Mouse (Mus musculus): Measurements from ENCODE around the gene Lrig1. TPM values are rescaled to one million over a fixed set of nuclear protein-coding genes. Genes with fewer than 3 reads are reported as not detected.

Lrig1 gene
- polyA plus RNA-seq, 1 experiment from 2014 or later, result 13.4 TPM

GRCm38 (mm10) chr6:94665677-94666076, 34.3 kb downstream of the Lrig1 start:
- Histone ChIP-seq H3K27ac (replicated peaks) (no peak overlapping the region), H3K36me3 (peaks cover 28% of the 10 kb centered on the region), H3K9me3 (replicated peaks) (no peaks in the 10 kb centered on the region), H3K27me3 (ENCODE audit: low read depth, poor library complexity, severe bottlenecking) (no peaks in the 10 kb centered on the region), H3K4me1 (peaks cover 54% of the 10 kb centered on the region), H3K4me3 (no peak overlapping the region)
- no peak for DNase-seq (ENCODE audit: low spot score)
- 85% methylated on average over 1 of the region's 1 CpGs for WGBS

GRCm38 (mm10) chr6:94665248-94665647, 34.7 kb downstream of the Lrig1 start:
- Histone ChIP-seq H3K27me3 (ENCODE audit: low read depth, poor library complexity, severe bottlenecking) (no peaks in the 10 kb centered on the region), H3K36me3 (peaks cover 32% of the 10 kb centered on the region), H3K4me3 (no peak overlapping the region), H3K9me3 (replicated peaks) (no peaks in the 10 kb centered on the region), H3K4me1 (peaks cover 53% of the 10 kb centered on the region), H3K27ac (replicated peaks) (no peak overlapping the region)
- WGBS, result 92% methylated on average over 7 of the region's 7 CpGs
- DNase-seq (ENCODE audit: low spot score), result no peak

GRCm38 (mm10) chr6:94664000-94664399, 36.0 kb downstream of the Lrig1 start:
- no peaks in the 10 kb centered on the region for H3K9me3 ChIP-seq (replicated peaks)
- no peak overlapping the region for H3K27ac ChIP-seq (replicated peaks)
- H3K4me1 ChIP-seq, result peaks cover 41% of the 10 kb centered on the region
- WGBS, result 84% methylated on average over 6 of the region's 6 CpGs
- H3K36me3 ChIP-seq, result peaks cover 45% of the 10 kb centered on the region
- DNase-seq (ENCODE audit: low spot score), result no peak
- no peak overlapping the region for H3K4me3 ChIP-seq
- H3K27me3 ChIP-seq (ENCODE audit: low read depth, poor library complexity, severe bottlenecking), result no peaks in the 10 kb centered on the region

GRCm38 (mm10) chr6:94661923-94662322, 38.0 kb downstream of the Lrig1 start:
- WGBS, result 87% methylated on average over 9 of the region's 9 CpGs
- H3K4me3 ChIP-seq, result no peak overlapping the region
- DNase-seq (ENCODE audit: low spot score), result no peak
- H3K9me3 ChIP-seq (replicated peaks), result no peaks in the 10 kb centered on the region
- no peak overlapping the region for H3K27ac ChIP-seq (replicated peaks)
- no peaks in the 10 kb centered on the region for H3K27me3 ChIP-seq (ENCODE audit: low read depth, poor library complexity, severe bottlenecking)
- H3K4me1 ChIP-seq, result peaks cover 29% of the 10 kb centered on the region
- H3K36me3 ChIP-seq, result peaks cover 56% of the 10 kb centered on the region

GRCm38 (mm10) chr6:94661321-94661720, 38.6 kb downstream of the Lrig1 start:
- no peak overlapping the region for H3K4me3 ChIP-seq
- DNase-seq (ENCODE audit: low spot score), result no peak
- H3K9me3 ChIP-seq (replicated peaks), result no peaks in the 10 kb centered on the region
- no peaks in the 10 kb centered on the region for H3K27me3 ChIP-seq (ENCODE audit: low read depth, poor library complexity, severe bottlenecking)
- WGBS, result 95% methylated on average over 8 of the region's 8 CpGs
- H3K27ac ChIP-seq (replicated peaks), result no peak overlapping the region
- H3K36me3 ChIP-seq, result peaks cover 56% of the 10 kb centered on the region
- H3K4me1 ChIP-seq, result peaks cover 26% of the 10 kb centered on the region

- Histone ChIP-seq H3K9me3 (replicated peaks) (no peaks in the 10 kb centered on the region), H3K4me3 (no peak overlapping the region), H3K4me1 (peaks cover 19% of the 10 kb centered on the region), H3K27me3 (ENCODE audit: low read depth, poor library complexity, severe bottlenecking) (no peaks in the 10 kb centered on the region), H3K36me3 (peaks cover 63% of the 10 kb centered on the region), H3K27ac (replicated peaks) (no peak overlapping the region)
- 84% methylated on average over 4 of the region's 4 CpGs for WGBS
- DNase-seq (ENCODE audit: low spot score), result no peak
These were observed 40.0 kb downstream of the Lrig1 start for GRCm38 (mm10) chr6:94659886-94660333.

- Histone ChIP-seq H3K27ac (replicated peaks) (no peak overlapping the region), H3K4me3 (no peak overlapping the region), H3K4me1 (peaks cover 17% of the 10 kb centered on the region), H3K9me3 (replicated peaks) (no peaks in the 10 kb centered on the region), H3K36me3 (peaks cover 67% of the 10 kb centered on the region), H3K27me3 (ENCODE audit: low read depth, poor library complexity, severe bottlenecking) (no peaks in the 10 kb centered on the region)
- WGBS, result 70% methylated on average over 6 of the region's 6 CpGs
- no peak for DNase-seq (ENCODE audit: low spot score)
These were observed 41.9 kb downstream of the Lrig1 start for GRCm38 (mm10) chr6:94658136-94658480.

GRCm38 (mm10) chr6:94657204-94658135, 42.5 kb downstream of the Lrig1 start:
- WGBS, result 87% methylated on average over 12 of the region's 12 CpGs
- no peak for DNase-seq (ENCODE audit: low spot score)
- peaks cover 61% of the 10 kb centered on the region for H3K36me3 ChIP-seq
- H3K9me3 ChIP-seq (replicated peaks), result no peaks in the 10 kb centered on the region
- H3K4me1 ChIP-seq, result peaks cover 24% of the 10 kb centered on the region
- H3K27ac ChIP-seq (replicated peaks), result no peak overlapping the region
- H3K4me3 ChIP-seq, result no peak overlapping the region
- no peaks in the 10 kb centered on the region for H3K27me3 ChIP-seq (ENCODE audit: low read depth, poor library complexity, severe bottlenecking)

- H3K9me3 ChIP-seq (replicated peaks), result no peaks in the 10 kb centered on the region
- H3K27ac ChIP-seq (replicated peaks), result no peak overlapping the region
- no peaks in the 10 kb centered on the region for H3K27me3 ChIP-seq (ENCODE audit: low read depth, poor library complexity, severe bottlenecking)
- WGBS, result 62% methylated on average over 5 of the region's 5 CpGs
- H3K36me3 ChIP-seq, result peaks cover 59% of the 10 kb centered on the region
- H3K4me1 ChIP-seq, result peaks cover 30% of the 10 kb centered on the region
- DNase-seq (ENCODE audit: low spot score), result no peak
- no peak overlapping the region for H3K4me3 ChIP-seq
These were observed 44.0 kb downstream of the Lrig1 start for GRCm38 (mm10) chr6:94655818-94656478.

GRCm38 (mm10) chr6:94653388-94654316, 46.3 kb downstream of the Lrig1 start:
- Histone ChIP-seq H3K27me3 (ENCODE audit: low read depth, poor library complexity, severe bottlenecking) (no peaks in the 10 kb centered on the region), H3K9me3 (replicated peaks) (no peaks in the 10 kb centered on the region), H3K4me1 (peaks cover 52% of the 10 kb centered on the region), H3K4me3 (no peak overlapping the region), H3K36me3 (peaks cover 36% of the 10 kb centered on the region), H3K27ac (replicated peaks) (no peak overlapping the region)
- DNase-seq (ENCODE audit: low spot score), result no peak
- WGBS, result 75% methylated on average over 10 of the region's 10 CpGs

GRCm38 (mm10) chr6:94652659-94653213, 47.2 kb downstream of the Lrig1 start:
- WGBS, result 83% methylated on average over 6 of the region's 6 CpGs
- DNase-seq (ENCODE audit: low spot score), result no peak
- H3K4me3 ChIP-seq, result no peak overlapping the region
- peaks cover 29% of the 10 kb centered on the region for H3K36me3 ChIP-seq
- no peaks in the 10 kb centered on the region for H3K9me3 ChIP-seq (replicated peaks)
- H3K4me1 ChIP-seq, result peaks cover 53% of the 10 kb centered on the region
- H3K27me3 ChIP-seq (ENCODE audit: low read depth, poor library complexity, severe bottlenecking), result no peaks in the 10 kb centered on the region
- no peak overlapping the region for H3K27ac ChIP-seq (replicated peaks)

- no peaks in the 10 kb centered on the region for H3K9me3 ChIP-seq (replicated peaks)
- H3K4me3 ChIP-seq, result no peak overlapping the region
- H3K36me3 ChIP-seq, result peaks cover 28% of the 10 kb centered on the region
- no peaks in the 10 kb centered on the region for H3K27me3 ChIP-seq (ENCODE audit: low read depth, poor library complexity, severe bottlenecking)
- H3K4me1 ChIP-seq, result peaks cover 64% of the 10 kb centered on the region
- no peak overlapping the region for H3K27ac ChIP-seq (replicated peaks)
- no peak for DNase-seq (ENCODE audit: low spot score)
- 89% methylated on average over 17 of the region's 17 CpGs for WGBS
These were observed 48.4 kb downstream of the Lrig1 start for GRCm38 (mm10) chr6:94651541-94651940.
